Mouse (Mus musculus) adrenal gland, adult 18-20 months (tissue): ENCODE measurements around the gene Mageb4. TPM values are rescaled to one million over a fixed set of nuclear protein-coding genes. Genes with fewer than 3 reads are reported as not detected.
"Not testable (repeated sequence)": the region's sequence is repeated elsewhere in the genome, so short reads cannot be mapped to it uniquely, and the experiment has no call there.

Source experiments
- DNase-seq, 2 experiments: peaks; one replicate each; pipeline ENCODE4 v3.0.0; 2021 to 2022; ENCODE audit warnings: low spot score in 2 of 2
- long read RNA-seq, 2 experiments: library from polyadenylated mRNA; stranded (forward); transcript quantifications; one replicate each; pipeline ENCODE4 v2.0.0; 2021
- total RNA-seq, 2 experiments: library from RNA; stranded (reverse); gene quantifications; 1 replicate in 1 of 2; 2 replicates in 1 of 2; pipeline ENCODE4 v1.2.3; 2021

Mageb4 gene
- total RNA-seq: not detected
- long read RNA-seq, experiment 1: 0 reads
- long read RNA-seq, experiment 2: 0 reads

- DNase-seq: not testable (repeated sequence)
Measured at GRCm38 (mm10) chrX:86304993-86305392, at the start of gene Mageb4. Gene Mageb4 (minus strand): TSS chrX:86305093.

GRCm38 (mm10) chrX:86284597-86284996 lies 20.3 kb downstream of the Mageb4 start:
- DNase-seq: not testable (repeated sequence)

- not testable (repeated sequence) for DNase-seq
Measured at GRCm38 (mm10) chrX:86245950-86246349, 58.9 kb downstream of the Mageb4 start.

- no peak for DNase-seq
Measured at GRCm38 (mm10) chrX:86237246-86237645, 67.6 kb downstream of the Mageb4 start.

Other genes starting within 250 kb of the Mageb4 start
- gene Nr0b1, start 113.3 kb downstream of the Mageb4 start, total RNA-seq: 10 to 100 TPM in 1 of 2 experiments, 1 to 10 TPM in 1; 1.6 to 11.7 TPM